Mouse (Mus musculus) hematopoietic stem cell, adult 5-6 weeks (primary cell): Measurements from ENCODE around the gene Scml4. TPM values are rescaled to one million over a fixed set of nuclear protein-coding genes. Genes with fewer than 3 reads are reported as not detected.

Experiments
- ATAC-seq, 2 experiments: fragments of 125-278 bp in 1 of 2; replicated peaks in 1 of 2; 2 replicates each; pipeline ENCODE4 v1.8.0; 2016 to 2017; ENCODE audit warnings: inconsistent platforms in 2 of 2, mild to moderate bottlenecking in 2 of 2, moderate number of reproducible peaks in 2 of 2, low read depth in 1 of 2, moderate TSS enrichment in 1 of 2; ENCODE audit not compliant: low FRiP score in 2 of 2, poor library complexity in 2 of 2, severe bottlenecking in 2 of 2, insufficient read depth in 1 of 2, low TSS enrichment in 1 of 2
- total RNA-seq: library from RNA; stranded (forward); fragments of 172-1452, 232-1000 nt; gene quantifications from 2 replicates; pipeline ENCODE4 v1.2.3, GENCODE M21; 2017

Scml4 gene
- total RNA-seq, 1 experiment from 2014 or later: 5.8 TPM

DNA sequence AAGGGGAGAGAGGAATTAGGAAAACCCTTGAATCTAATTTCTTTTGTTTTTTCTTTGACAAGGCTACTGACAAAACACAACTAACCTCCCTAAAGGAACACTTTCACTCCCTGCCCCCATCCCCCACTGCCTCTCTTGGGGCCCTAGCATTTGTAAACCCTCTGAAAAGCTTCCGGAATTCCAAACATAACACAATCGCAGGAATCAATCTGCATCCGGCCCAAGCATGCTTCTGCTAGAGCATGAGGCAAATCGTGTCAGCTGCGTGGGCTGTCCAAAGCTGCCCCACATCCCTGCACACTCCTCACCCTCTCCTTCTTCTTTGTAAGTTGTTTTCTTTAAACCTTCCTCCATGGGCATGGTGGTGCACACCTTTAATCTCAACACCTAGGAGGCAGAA, 4.9 kb upstream of the Scml4 start:
- ATAC-seq: no peak

- ATAC-seq: no peak
These were observed 3.6 kb upstream of the Scml4 start for GRCm38 (mm10) chr10:42856574-42856973.

- ATAC-seq: no peak
These were observed 3.1 kb upstream of the Scml4 start for GRCm38 (mm10) chr10:42857021-42857420.

DNA sequence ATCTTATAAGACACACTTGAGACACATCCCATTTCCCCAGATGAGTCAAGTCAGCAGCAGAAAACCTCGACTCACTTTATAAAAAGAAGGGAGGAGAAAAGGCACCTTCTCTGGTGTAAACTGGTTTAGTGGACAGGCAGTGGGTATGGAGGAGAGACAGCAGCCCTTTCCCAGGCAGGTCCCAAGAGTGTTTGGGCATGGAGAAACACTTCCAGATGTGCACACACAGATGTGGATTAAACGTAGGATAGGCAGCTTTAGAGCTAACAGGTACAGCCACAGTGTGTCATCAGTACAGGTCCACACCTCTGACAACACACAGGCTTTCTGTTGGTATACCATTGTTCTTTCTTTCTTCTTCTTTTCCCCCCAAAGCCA, 400 bp upstream of the Scml4 start:
- no peak for ATAC-seq

- ATAC-seq: no peak
These were observed 1.3 kb downstream of the Scml4 start for GRCm38 (mm10) chr10:42861446-42861845.

GRCm38 (mm10) chr10:42862102-42862740, 2.1 kb downstream of the Scml4 start:
- no peak for ATAC-seq

- no peak for ATAC-seq
These were observed 2.6 kb downstream of the Scml4 start for GRCm38 (mm10) chr10:42862806-42863205.

GRCm38 (mm10) chr10:42863621-42864391, 3.6 kb downstream of the Scml4 start:
- no peak for ATAC-seq

- no peak for ATAC-seq
These were observed 4.5 kb downstream of the Scml4 start for GRCm38 (mm10) chr10:42864696-42865095.

- 0 out of 4 replicates have a peak, but pooled peaks of 1 of the 2 experiments have one; percentile 13 for ATAC-seq
These were observed 8.2 kb downstream of the Scml4 start for GRCm38 (mm10) chr10:42868416-42868815.

- ATAC-seq: no peak
These were observed 9.3 kb downstream of the Scml4 start for GRCm38 (mm10) chr10:42869467-42869866.

DNA sequence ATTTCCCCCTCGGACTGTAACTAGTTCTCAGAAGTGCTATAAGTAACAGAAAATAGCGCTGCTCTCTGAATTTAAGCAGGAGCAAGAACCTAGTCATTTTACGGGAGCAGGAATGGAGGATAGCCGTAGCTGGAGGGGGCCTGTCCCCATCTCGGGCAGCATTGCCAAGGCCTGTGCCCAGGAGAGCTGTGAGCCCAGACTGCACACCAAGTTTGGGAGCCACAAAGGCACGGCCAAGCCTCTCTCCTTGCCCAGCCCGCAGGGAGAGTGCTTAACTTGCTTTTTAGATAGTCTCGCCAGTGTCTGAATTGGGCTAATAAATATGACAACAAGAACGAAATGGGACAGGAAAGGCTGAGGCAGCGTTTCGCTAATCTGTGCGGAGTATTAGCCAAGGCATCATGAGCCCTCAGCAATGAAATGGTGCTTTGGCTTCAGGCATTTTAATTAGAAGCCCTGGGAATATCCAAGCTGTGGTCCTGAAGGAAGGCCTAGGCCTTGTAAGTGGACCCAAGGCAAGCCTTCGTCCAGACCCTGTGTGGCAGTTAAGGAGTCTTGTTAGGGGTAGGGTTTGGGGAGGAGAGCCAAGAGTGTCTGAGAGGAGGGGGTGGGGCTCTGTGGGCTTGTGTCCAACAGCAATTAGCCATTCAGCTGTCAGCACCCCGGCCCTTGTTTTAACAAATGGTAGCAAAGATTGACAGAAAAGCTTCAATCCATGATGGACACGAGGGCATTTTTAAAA, 12.3 kb downstream of the Scml4 start:
- ATAC-seq: no peak

DNA sequence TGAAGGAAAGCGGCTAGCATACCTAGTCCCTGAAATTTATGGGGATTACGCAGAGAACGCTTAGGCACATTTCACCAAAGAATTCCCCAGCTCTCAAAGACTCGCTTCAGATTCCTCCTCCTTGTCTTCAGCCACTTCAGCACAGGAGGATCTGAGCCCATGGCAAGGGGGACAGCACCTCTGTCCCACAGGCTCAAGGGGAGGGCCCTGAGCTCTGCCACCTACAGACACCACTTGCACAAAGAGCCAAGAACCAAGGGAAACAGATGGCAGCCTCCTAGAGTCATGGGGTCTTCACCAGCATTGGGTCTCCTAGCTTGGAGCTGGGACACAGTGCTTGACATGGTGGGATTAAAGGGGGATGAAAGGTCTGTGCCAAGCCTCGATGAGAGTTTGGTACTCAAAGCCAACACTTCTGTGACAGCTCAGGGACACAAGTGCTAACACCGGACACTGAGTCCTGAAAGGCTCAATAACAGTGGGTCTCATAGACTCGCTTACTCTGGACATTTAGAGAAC, 13.0 kb downstream of the Scml4 start:
- ATAC-seq: no peak

DNA sequence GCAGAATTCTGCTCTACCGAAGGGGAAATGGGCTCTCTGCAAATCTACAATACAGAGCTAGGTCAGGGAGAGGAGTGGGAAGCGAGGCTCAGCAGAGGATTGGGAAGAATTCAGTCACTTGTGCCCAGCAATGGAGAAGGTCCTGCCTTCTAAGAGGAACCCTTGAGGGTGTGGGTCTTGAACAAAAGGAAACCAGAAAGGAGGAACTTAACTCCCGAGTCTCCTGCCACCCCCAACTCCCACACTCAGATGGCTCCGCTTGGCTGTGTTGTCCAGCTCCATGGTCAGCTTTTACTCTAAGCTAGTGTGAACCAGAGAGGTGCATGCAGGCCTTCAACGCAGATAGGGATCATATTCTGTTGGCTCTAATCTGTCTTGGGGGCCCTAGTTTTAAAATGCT, 16.0 kb downstream of the Scml4 start:
- ATAC-seq: peak; percentile 74 to 78

DNA sequence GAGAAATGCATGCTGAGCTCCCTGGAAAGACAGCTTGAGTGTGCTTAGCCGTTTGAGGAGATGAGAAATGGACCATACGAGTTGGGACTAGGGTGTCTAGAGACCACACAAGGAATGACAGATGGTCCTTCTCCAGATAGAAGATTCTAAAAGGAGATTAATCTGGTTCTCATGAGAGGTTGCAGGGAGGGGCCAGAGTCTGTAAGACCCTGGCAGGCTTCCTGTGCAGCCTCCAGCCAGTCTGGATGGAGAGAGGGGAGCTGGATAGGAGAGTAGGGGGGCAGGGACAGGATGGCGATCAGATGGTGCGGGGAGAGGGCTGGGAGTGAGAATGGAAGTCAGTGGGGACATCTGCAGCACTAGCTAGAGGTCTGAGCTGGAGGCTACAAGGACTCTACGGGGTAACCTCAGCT, 19.1 kb downstream of the Scml4 start:
- no peak for ATAC-seq

DNA sequence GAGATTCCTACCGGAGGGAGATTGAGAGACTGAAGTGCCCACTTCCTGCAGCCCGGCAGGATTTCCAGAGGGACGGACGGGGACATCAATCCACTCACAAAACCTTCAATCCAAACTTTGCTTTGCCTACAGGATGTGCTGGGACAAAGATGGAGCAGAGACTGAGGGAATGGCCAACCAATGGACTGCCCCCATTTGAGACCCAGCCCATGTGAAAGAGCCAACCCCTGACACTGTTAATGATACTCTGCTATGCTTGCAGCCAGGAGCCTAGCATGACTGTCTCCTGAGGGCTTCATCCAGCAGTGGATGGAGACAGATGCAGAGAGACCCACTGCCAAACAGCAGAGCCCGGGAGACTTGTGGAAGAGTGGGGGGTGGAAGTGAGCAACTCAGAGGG, 19.5 kb downstream of the Scml4 start:
- ATAC-seq: no peak

- no peak for ATAC-seq
These were observed 26.9 kb downstream of the Scml4 start for GRCm38 (mm10) chr10:42887040-42887439.

DNA sequence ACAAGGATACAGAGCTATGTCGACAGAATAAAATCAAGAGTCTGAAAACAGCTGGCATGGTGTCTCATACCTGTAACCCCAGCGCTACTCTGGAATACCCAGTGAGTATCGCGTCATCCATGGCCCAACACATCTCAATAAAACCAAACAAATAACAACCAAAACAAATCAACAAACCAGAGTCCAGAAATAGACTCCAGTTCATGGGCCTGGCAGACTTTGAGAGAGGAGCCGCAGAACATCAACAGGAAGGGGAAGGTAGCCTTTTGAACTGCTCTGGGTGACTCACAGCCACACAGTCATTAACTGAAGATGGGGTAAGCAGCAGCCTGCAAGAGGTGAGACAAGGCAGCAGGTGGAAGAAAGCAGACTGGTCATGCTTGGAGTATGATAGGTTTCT, 28.1 kb downstream of the Scml4 start:
- ATAC-seq: no peak; a peak in 1 of 4 replicates
